Mouse (Mus musculus): ENCODE measurements around the gene Fbxl18.

DNA sequence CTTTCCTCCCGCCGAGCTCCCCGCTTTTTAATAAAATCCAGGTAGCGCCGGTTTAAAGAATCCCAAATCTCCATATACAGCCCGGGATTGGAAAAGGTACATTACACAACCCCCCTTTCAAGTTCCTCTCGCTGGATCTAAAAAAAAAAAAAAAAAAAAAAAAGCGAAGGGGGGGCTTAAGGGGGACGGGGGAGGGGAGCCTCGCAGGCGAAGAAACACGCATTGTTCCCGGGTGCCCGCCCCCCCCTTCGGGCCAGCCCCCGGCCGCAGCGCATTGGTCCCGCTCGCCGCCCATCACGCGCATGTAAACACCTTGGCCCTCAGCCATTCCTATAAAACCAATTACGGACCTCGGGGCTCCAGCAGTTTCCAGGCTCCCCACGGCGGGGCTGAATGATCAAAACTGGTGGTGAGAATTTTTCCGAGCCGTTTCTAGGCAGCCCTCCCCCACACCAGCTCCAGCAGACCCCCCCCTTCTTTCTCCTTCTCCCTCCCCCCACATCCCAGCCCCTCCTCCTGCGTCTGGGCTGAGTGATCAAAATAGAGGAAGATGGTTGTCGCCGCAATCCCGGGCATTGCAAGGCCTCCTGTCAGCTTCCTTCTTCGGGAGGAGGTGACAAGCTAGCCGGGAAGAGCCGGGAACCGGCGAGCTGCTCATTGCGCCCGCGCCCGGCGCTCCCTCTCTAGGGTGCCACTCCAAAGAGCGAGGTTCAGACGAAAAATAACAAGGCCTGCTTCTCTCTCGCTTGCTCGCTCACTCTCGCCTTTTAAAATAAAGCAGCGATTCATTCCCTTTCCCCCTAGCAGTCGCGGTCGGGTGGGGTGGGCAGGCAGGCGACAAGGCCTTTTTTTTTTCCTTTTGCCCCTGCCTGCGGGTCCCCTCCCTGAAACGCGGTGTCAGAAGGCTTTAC, 77.4 kb downstream of the Fbxl18 start, which contains the start of gene Tnrc18:
- peak; percentile 88 for TF ChIP-seq POLR2A (IDR thresholded peaks at IDR 0.05; ENCODE audit: low read depth, low read length)
- no peak for TF ChIP-seq CTCF (IDR thresholded peaks at IDR 0.05; ENCODE audit: extremely low read depth, insufficient read length, insufficient replicate concordance, low read depth, low read length)
